ENCODE assay signal across 10 mouse cellular contexts in the genomic region with DNA sequence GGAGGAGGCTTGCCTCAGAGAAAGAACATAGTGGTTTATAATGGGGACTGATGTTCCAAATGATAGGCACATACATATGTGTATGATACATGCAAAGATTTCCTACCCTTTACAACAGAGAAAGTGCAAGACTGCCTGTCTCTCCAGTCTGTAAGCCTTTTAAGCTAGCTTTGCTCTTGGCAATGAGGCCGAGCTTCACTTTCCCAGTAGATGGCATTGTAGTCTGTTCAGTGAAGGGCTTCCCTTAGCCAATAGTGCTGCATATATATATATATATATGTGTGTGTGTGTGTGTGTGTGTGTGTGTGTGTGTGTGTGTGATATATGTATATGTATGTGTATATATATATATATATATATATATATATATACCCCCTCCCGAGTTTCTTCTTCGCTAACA. TPM values are rescaled to one million over a fixed set of nuclear protein-coding genes. Genes with fewer than 3 reads are reported as not detected.
DNase-seq lines count a peak whose midpoint lies in the region; ATAC-seq and TF ChIP-seq lines count a peak whose summit lies in the region.
"Had no signal": no experiment of that assay in that cellular context is flagged by ENCODE, and none has a peak within 500 bp of the region (broad histone marks: within the 10 kb centered on the region; RNA-seq: fewer than 3 reads in every experiment).

No protein-coding gene starts in this region.

- H3K4me1 ChIP-seq in heart, postnatal 0 days (ENCODE audit: control insufficient read depth, insufficient read depth) = no peaks in the 10 kb centered on the region
- peaks cover 11% of the 10 kb centered on the region for H3K4me1 ChIP-seq in midbrain, embryonic 14.5 days (ENCODE audit: control insufficient read depth, insufficient read depth, low read length)
- peaks cover 29% of the 10 kb centered on the region for H3K4me1 ChIP-seq in midbrain, embryonic 10.5 days
- H3K4me1 ChIP-seq: heart, embryonic 13.5 days had no signal

- 61% methylated on average over 3 of the region's 3 CpGs for WGBS in heart, postnatal 0 days
- 59% methylated on average over 3 of the region's 3 CpGs for WGBS in midbrain, embryonic 14.5 days
- 73% methylated on average over 3 of the region's 3 CpGs for WGBS in midbrain, embryonic 10.5 days

- no peak for DNase-seq in heart, postnatal 0 days (ENCODE audit: low spot score)
- DNase-seq in heart, postnatal 36 days = no peak
- peak; percentile 87 for DNase-seq in midbrain, embryonic 14.5 days
- DNase-seq in midbrain, embryonic 10.5 days (ENCODE audit: low spot score) = no peak
- peak; percentile 31 for DNase-seq in layer of hippocampus, adult 9-10 months (ENCODE audit: low spot score)
- DNase-seq in right cerebral cortex, postnatal 4 days = peak; percentile 35
- DNase-seq in thymus, postnatal 4 days = no peak
- no peak for DNase-seq in natural killer cell, adult 2 months (ENCODE audit: low spot score in 2 of 2)
- DNase-seq: liver had no signal

- peak; percentile 46 for TF ChIP-seq CTCF in heart, postnatal 0 days (IDR thresholded peaks at IDR 0.05; ENCODE audit: low read depth)

- no peak for ATAC-seq in heart, postnatal 0 days (ENCODE audit: insufficient read depth, low read depth)
- no peak for ATAC-seq in midbrain, embryonic 14.5 days (ENCODE audit: low FRiP score, low TSS enrichment)

- no peak overlapping the region for H3K9ac ChIP-seq in heart, postnatal 0 days (replicated peaks; ENCODE audit: low read depth, low read length)
- H3K9ac ChIP-seq in midbrain, embryonic 14.5 days (replicated peaks; ENCODE audit: low read length) = no peak overlapping the region
- H3K9ac ChIP-seq: heart, embryonic 13.5 days had no signal

- intact Hi-C loops in heart, postnatal 36 days (cut with DNase I) = no loop called here

- H3K27ac ChIP-seq in heart, postnatal 0 days (ENCODE audit: low read depth) = no peak overlapping the region
- peak overlapping the region; percentile 33; the same call in 1 of the 2 replicates for H3K27ac ChIP-seq in midbrain, embryonic 14.5 days (replicated peaks; ENCODE audit: low read depth, low read length)
- H3K27ac ChIP-seq in midbrain, embryonic 10.5 days (replicated peaks) = no peak overlapping the region
- H3K27ac ChIP-seq: heart, embryonic 13.5 days had no signal

- no peak overlapping the region for H3K4me2 ChIP-seq in heart, postnatal 0 days (ENCODE audit: low read depth, low read length)
- no peak overlapping the region for H3K4me2 ChIP-seq in midbrain, embryonic 14.5 days (ENCODE audit: low read length)
- H3K4me2 ChIP-seq: heart, embryonic 13.5 days had no signal

- H3K27me3 ChIP-seq in heart, postnatal 0 days (ENCODE audit: control insufficient read depth, insufficient read depth, low read length) = no peaks in the 10 kb centered on the region
- H3K27me3 ChIP-seq in midbrain, embryonic 14.5 days (ENCODE audit: control insufficient read depth, insufficient read depth, low read length) = no peaks in the 10 kb centered on the region
- peaks cover 8% of the 10 kb centered on the region; the same call in 1 of the 2 replicates for H3K27me3 ChIP-seq in midbrain, embryonic 10.5 days (ENCODE audit: low read depth, poor library complexity, severe bottlenecking)
- H3K27me3 ChIP-seq: heart, embryonic 13.5 days had no signal

- TF ChIP-seq EP300 in heart, postnatal 0 days (IDR thresholded peaks at IDR 0.05; ENCODE audit: low read depth) = no peak

- no peaks in the 10 kb centered on the region for H3K36me3 ChIP-seq in heart, postnatal 0 days (replicated peaks; ENCODE audit: control insufficient read depth, insufficient read depth, low read length)
- H3K36me3 ChIP-seq in midbrain, embryonic 14.5 days (ENCODE audit: control insufficient read depth, insufficient read depth, low read length) = no peaks in the 10 kb centered on the region
- H3K36me3 ChIP-seq in midbrain, embryonic 10.5 days = no peaks in the 10 kb centered on the region
- H3K36me3 ChIP-seq: heart, embryonic 13.5 days had no signal

- no peaks in the 10 kb centered on the region for H3K9me3 ChIP-seq in heart, postnatal 0 days (replicated peaks; ENCODE audit: control insufficient read depth, low read length)
- no peaks in the 10 kb centered on the region for H3K9me3 ChIP-seq in midbrain, embryonic 14.5 days (ENCODE audit: control insufficient read depth, low read length)
- H3K9me3 ChIP-seq in midbrain, embryonic 10.5 days (replicated peaks) = no peaks in the 10 kb centered on the region
- H3K9me3 ChIP-seq: heart, embryonic 13.5 days had no signal

- no peak overlapping the region for H3K4me3 ChIP-seq in heart, postnatal 0 days (ENCODE audit: low read depth, low read length)
- H3K4me3 ChIP-seq in midbrain, embryonic 14.5 days (replicated peaks; ENCODE audit: low read depth, low read length) = no peak overlapping the region
- no peak overlapping the region for H3K4me3 ChIP-seq in midbrain, embryonic 10.5 days
- H3K4me3 ChIP-seq: heart, embryonic 13.5 days had no signal

RNA-seq across cellular contexts. Expression of a gene that starts 13.4 kb away (rescaled TPM):
- total RNA-seq in heart, postnatal 0 days (2014; rRNA removed; ENCODE audit: low replicate concordance) = 2.5 and 3.6 TPM in 2 replicates
- polyA plus RNA-seq in heart, postnatal 0 days (2015; fragmentation: Nextera tagmentation; extraction: Ambion mirVana) = 2.0 TPM in 2 replicates
- 1 to 10 TPM; 7.2 to 8.3 TPM for total RNA-seq in heart, postnatal 36 days (2021)
- polyA plus RNA-seq in midbrain, embryonic 14.5 days (2014; fragmentation: Nextera tagmentation; extraction: Ambion mirVana) = 56.8 and 68.4 TPM in 2 replicates
- polyA plus RNA-seq in midbrain, embryonic 10.5 days (2016; fragmentation: Nextera tagmentation; extraction: Ambion mirVana) = 14.4 and 17.7 TPM in 2 replicates

Comparison
In these comparisons a context has a peak if more than half of its experiments do, and no peak if none do; other contexts are left out.
1. DNase-seq: peak in midbrain, embryonic 14.5 days (single experiment), layer of hippocampus, adult 9-10 months (single experiment) and right cerebral cortex, postnatal 4 days (single experiment); none in heart, postnatal 0 days (single experiment), heart, postnatal 36 days (0 of 2), midbrain, embryonic 10.5 days (single experiment), thymus, postnatal 4 days (single experiment) and natural killer cell, adult 2 months (0 of 2).